Mouse (Mus musculus) urinary bladder, postnatal 10 days (tissue): ENCODE data around the gene Sept5.

Source experiments
- DNase-seq: peaks from one replicate; pipeline ENCODE4 v3.0.0; 2022; ENCODE audit warnings: low spot score

Gene Sept5

GRCm38 (mm10) chr16:18613301-18613700 is 16.5 kb downstream of the Sept5 start:
- no peak for DNase-seq

- DNase-seq, result no peak
Observed at GRCm38 (mm10) chr16:18611752-18612151, 18.0 kb downstream of the Sept5 start.

GRCm38 (mm10) chr16:18609099-18609498 is 20.7 kb downstream of the Sept5 start:
- DNase-seq, result no peak

GRCm38 (mm10) chr16:18608226-18608625 is 21.5 kb downstream of the Sept5 start:
- DNase-seq, result no peak

- no peak for DNase-seq
Observed at GRCm38 (mm10) chr16:18605705-18606104, 24.0 kb downstream of the Sept5 start.

- no peak for DNase-seq
Observed at GRCm38 (mm10) chr16:18604267-18604701, 25.5 kb downstream of the Sept5 start.

- DNase-seq, result no peak
Observed at GRCm38 (mm10) chr16:18601447-18601846, 28.3 kb downstream of the Sept5 start.

- DNase-seq, result no peak
Observed at GRCm38 (mm10) chr16:18598006-18598405, 31.7 kb downstream of the Sept5 start.

GRCm38 (mm10) chr16:18596255-18596654 is 33.5 kb downstream of the Sept5 start:
- no peak for DNase-seq

GRCm38 (mm10) chr16:18593930-18594329 is 35.8 kb downstream of the Sept5 start:
- no peak for DNase-seq

- no peak for DNase-seq
Observed at GRCm38 (mm10) chr16:18591047-18592018, 38.4 kb downstream of the Sept5 start.

GRCm38 (mm10) chr16:18589804-18590790 is 39.7 kb downstream of the Sept5 start, which contains the start of gene Tbx1:
Tbx1 (minus strand) TSS chr16:18590671.
- no peak for DNase-seq

- DNase-seq, result no peak
Observed at GRCm38 (mm10) chr16:18589080-18589621, 40.6 kb downstream of the Sept5 start.

GRCm38 (mm10) chr16:18588738-18589055 is 41.1 kb downstream of the Sept5 start:
- DNase-seq, result no peak

GRCm38 (mm10) chr16:18587847-18588737 is 41.7 kb downstream of the Sept5 start:
- DNase-seq, result no peak

- no peak for DNase-seq
Observed at GRCm38 (mm10) chr16:18586906-18587546, 42.7 kb downstream of the Sept5 start.

GRCm38 (mm10) chr16:18586076-18586905 is 43.5 kb downstream of the Sept5 start:
- DNase-seq, result no peak

- DNase-seq, result no peak
Observed at GRCm38 (mm10) chr16:18585676-18586075, 44.1 kb downstream of the Sept5 start.

GRCm38 (mm10) chr16:18584901-18585510 is 44.7 kb downstream of the Sept5 start:
- no peak for DNase-seq
